Mouse (Mus musculus) limb, embryonic 11.5 days (tissue): ENCODE results near the gene Zfp383. TPM values are rescaled to one million over a fixed set of nuclear protein-coding genes. Genes with fewer than 3 reads are reported as not detected.

ENCODE experiments used
- ATAC-seq: fragments of 200-750 bp; cut with Nextera tagmentation; 2 replicates; pipeline ENCODE4 v1.8.0; 2017; ENCODE audit warnings: low read depth; ENCODE audit not compliant: insufficient number of reproducible peaks, low FRiP score, low TSS enrichment
- DNase-seq: peaks from one replicate; pipeline ENCODE4 v3.0.0-alpha.2; 2015; ENCODE audit warnings: low spot score
- H3K27ac ChIP-seq: fragments of 300-500 bp; sonication (generic); replicated peaks from 2 replicates; pipeline ENCODE4 v1.5.1; 2014; ENCODE audit warnings: low read depth, mild to moderate bottlenecking, low read length
- H3K27me3 ChIP-seq: fragments of 300-500 bp; sonication (generic); 2 replicates; pipeline ENCODE4 v1.6.1; 2014; ENCODE audit warnings: mild to moderate bottlenecking, low read length, mixed read lengths; ENCODE audit not compliant: control insufficient read depth, insufficient read depth
- H3K36me3 ChIP-seq: fragments of 300-500 bp; sonication (generic); 2 replicates; pipeline ENCODE4 v1.6.1; 2014; ENCODE audit warnings: mild to moderate bottlenecking, low read length, moderate library complexity, mixed read lengths; ENCODE audit not compliant: control insufficient read depth, insufficient read depth
- H3K4me1 ChIP-seq: fragments of 300-500 bp; sonication (generic); 2 replicates; pipeline ENCODE4 v1.6.1; 2014; ENCODE audit warnings: low read length, mixed read lengths; ENCODE audit not compliant: control insufficient read depth, insufficient read depth
- H3K4me2 ChIP-seq: fragments of 300-500 bp; sonication (generic); 2 replicates; pipeline ENCODE4 v1.6.1; 2014; ENCODE audit warnings: low read depth, mild to moderate bottlenecking, moderate library complexity; ENCODE audit not compliant: severe bottlenecking
- H3K4me3 ChIP-seq: fragments of 300-500 bp; sonication (generic); 2 replicates; pipeline ENCODE4 v1.5.1; 2014; ENCODE audit warnings: low read depth, low read length
- H3K9ac ChIP-seq: fragments of 300-500 bp; sonication (generic); 2 replicates; pipeline ENCODE4 v1.6.1; 2014; ENCODE audit warnings: mild to moderate bottlenecking, low read length
- H3K9me3 ChIP-seq: fragments of 300-500 bp; sonication (generic); 2 replicates; pipeline ENCODE4 v1.6.1; 2016; ENCODE audit warnings: low read length; ENCODE audit not compliant: control insufficient read depth
- WGBS: fragments of 180-500 bp; shearing (Covaris S2); extraction: QIAGEN DNeasy Blood & Tissue Kit; methylation state at CpG from one replicate; pipeline ENCODE4 v1.1.7; 2014; 5-methylcytosine and 5-hydroxymethylcytosine counted together
- polyA plus RNA-seq: library from polyadenylated mRNA; unstranded; fragments of >200 nt; fragmentation: Nextera tagmentation; extraction: Ambion mirVana; gene quantifications from 2 replicates; pipeline ENCODE4 v1.2.1, GENCODE M21; 2014

The Zfp383 gene
- polyA plus RNA-seq, 1 experiment from 2014 or later = 7.6 TPM

GRCm38 (mm10) chr7:29917371-29918061, 9.5 kb downstream of the Zfp383 start:
- Histone ChIP-seq H3K27ac (no peak overlapping the region), H3K36me3 (peaks cover 20% of the 10 kb centered on the region), H3K27me3 (no peaks in the 10 kb centered on the region), H3K9ac (no peak overlapping the region), H3K4me2 (no peak overlapping the region), H3K4me1 (no peaks in the 10 kb centered on the region), H3K9me3 (no peaks in the 10 kb centered on the region; the same call in 1 of the 2 replicates), H3K4me3 (no peak overlapping the region)
- ATAC-seq (no peak), DNase-seq (no peak)
- 51% methylated on average over 6 of the region's 6 CpGs for WGBS

DNA sequence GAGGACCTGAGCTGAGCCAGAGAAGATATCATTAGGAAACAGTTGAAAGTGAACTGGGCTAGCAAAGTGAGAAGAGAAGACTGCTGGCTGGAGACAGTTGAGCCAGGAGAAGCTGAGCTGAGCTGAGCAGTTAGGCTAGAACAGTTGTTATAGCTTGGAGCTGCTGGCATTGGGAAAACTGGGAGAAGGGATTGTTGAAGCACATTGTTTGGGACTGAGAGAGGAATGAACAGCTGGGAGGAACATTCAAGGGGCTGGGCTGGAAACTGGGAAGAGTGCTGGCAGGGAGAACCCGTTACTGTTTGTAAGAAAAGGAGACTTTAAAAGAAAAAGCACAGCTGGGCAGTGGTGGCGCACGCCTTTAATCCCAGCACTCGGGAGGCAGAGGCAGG, 10.0 kb downstream of the Zfp383 start:
- Histone ChIP-seq H3K27ac (no peak overlapping the region), H3K4me1 (no peaks in the 10 kb centered on the region), H3K4me2 (no peak overlapping the region), H3K9ac (no peak overlapping the region), H3K27me3 (no peaks in the 10 kb centered on the region), H3K9me3 (no peaks in the 10 kb centered on the region; the same call in 1 of the 2 replicates), H3K4me3 (no peak overlapping the region), H3K36me3 (peaks cover 20% of the 10 kb centered on the region)
- no peak for ATAC-seq
- DNase-seq = no peak
- 94% methylated on average over 4 of the region's 4 CpGs for WGBS

DNA sequence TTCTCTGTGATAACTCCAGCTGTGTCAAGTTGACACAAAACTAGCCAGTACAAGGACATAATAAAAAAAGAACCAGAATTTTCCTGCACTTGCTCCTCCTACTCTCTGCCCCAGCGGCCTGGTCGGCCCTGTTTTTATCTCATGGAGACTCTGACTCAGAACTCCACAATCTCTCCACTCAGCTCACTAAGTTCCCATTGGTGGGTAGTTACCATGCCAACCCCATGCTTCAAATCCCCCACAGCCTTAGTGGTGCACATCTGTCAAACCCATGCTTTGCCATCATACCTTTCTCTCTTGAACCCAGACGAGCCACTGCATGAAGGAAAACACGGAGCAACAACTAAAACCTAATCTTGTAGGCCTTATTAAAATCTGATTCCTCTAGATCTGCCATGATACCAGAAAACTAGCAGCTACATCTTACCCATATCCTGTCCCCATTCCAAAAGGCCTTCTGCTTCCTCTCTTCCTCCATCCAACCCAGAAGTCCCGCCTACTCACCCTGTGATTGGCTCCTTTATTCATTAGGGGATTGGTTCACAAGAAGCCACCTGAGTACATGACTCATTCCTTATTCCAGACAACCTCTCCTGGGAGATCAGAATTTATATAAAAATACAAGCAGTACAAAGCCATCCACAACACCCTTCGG, 13.5 kb downstream of the Zfp383 start:
- DNase-seq (no peak), ATAC-seq (no peak)
- Histone ChIP-seq H3K27ac (no peak overlapping the region), H3K9ac (no peak overlapping the region), H3K27me3 (no peaks in the 10 kb centered on the region), H3K9me3 (no peaks in the 10 kb centered on the region), H3K4me2 (no peak overlapping the region), H3K4me3 (no peak overlapping the region), H3K36me3 (0 out of 2 replicates have a peak, but pooled peaks cover 2% of the 10 kb centered on the region), H3K4me1 (no peaks in the 10 kb centered on the region)
- 89% methylated on average over 6 of the region's 6 CpGs for WGBS

DNA sequence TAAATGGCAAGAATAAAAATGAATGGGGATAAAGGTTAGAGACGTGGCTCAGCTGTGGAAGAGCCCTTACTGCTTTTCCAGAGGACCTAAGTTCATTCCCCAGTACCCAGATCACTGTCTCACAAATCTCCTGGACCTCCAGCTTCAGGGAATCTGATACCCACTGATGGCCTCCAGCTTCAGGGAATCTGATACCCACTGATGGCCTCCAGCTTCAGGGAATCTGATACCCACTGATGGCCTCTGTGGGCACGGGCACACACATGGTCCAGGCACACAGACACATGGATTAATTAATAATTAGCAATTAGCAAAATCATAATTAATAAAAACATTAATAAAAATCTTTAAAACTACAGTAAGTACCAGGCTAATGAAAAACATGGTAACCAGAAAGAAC, 14.8 kb downstream of the Zfp383 start:
- Histone ChIP-seq H3K9me3 (no peaks in the 10 kb centered on the region), H3K4me3 (no peak overlapping the region), H3K27ac (no peak overlapping the region), H3K27me3 (no peaks in the 10 kb centered on the region), H3K4me1 (no peaks in the 10 kb centered on the region), H3K4me2 (no peak overlapping the region), H3K9ac (no peak overlapping the region), H3K36me3 (no peaks in the 10 kb centered on the region)
- WGBS = 56% methylated on average over 2 of the region's 2 CpGs
- DNase-seq (no peak), ATAC-seq (no peak)

GRCm38 (mm10) chr7:29938856-29939255, 30.8 kb downstream of the Zfp383 start:
- no peak overlapping the region for H3K9ac ChIP-seq
- 92% methylated on average over 6 of the region's 6 CpGs for WGBS
- no peak overlapping the region for H3K4me3 ChIP-seq
- peaks cover 20% of the 10 kb centered on the region for H3K36me3 ChIP-seq
- no peaks in the 10 kb centered on the region for H3K9me3 ChIP-seq
- no peak overlapping the region for H3K27ac ChIP-seq
- ATAC-seq (no peak), DNase-seq (no peak)
- H3K4me1 ChIP-seq = no peaks in the 10 kb centered on the region
- no peak overlapping the region for H3K4me2 ChIP-seq
- H3K27me3 ChIP-seq = no peaks in the 10 kb centered on the region

DNA sequence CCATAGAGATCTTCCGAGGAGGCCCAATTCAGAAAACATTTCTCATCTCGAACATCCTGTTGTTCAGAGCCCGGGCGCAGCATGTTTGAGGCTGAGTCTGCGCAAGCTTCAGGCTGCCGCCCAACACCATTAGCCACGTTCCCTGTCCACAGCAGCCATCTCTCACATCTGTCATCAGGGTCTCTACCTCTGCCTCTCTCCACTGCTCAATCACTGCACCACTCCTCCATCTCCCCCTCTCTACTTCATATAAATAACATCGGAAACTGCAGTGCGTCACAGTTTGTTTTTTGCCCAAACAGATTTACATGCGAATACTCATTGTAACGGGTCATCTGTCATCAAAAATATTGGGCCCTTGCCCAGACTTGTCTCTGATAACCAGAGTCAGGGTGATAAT, 33.0 kb downstream of the Zfp383 start:
- H3K9me3 ChIP-seq = no peaks in the 10 kb centered on the region
- no peaks in the 10 kb centered on the region for H3K4me1 ChIP-seq
- peaks cover 3% of the 10 kb centered on the region for H3K36me3 ChIP-seq
- 91% methylated on average over 11 of the region's 11 CpGs for WGBS
- DNase-seq (no peak), ATAC-seq (no peak)
- no peak overlapping the region for H3K9ac ChIP-seq
- no peak overlapping the region for H3K4me3 ChIP-seq
- H3K27me3 ChIP-seq = no peaks in the 10 kb centered on the region
- H3K27ac ChIP-seq = no peak overlapping the region
- H3K4me2 ChIP-seq = no peak overlapping the region

- no peak for ATAC-seq
- Histone ChIP-seq H3K4me1 (no peaks in the 10 kb centered on the region), H3K4me2 (no peak overlapping the region), H3K9ac (no peak overlapping the region), H3K9me3 (no peaks in the 10 kb centered on the region), H3K36me3 (peaks cover 3% of the 10 kb centered on the region; the same call in 1 of the 2 replicates), H3K4me3 (no peak overlapping the region), H3K27me3 (no peaks in the 10 kb centered on the region), H3K27ac (no peak overlapping the region)
- 57% methylated on average over 2 of the region's 2 CpGs for WGBS
- no peak for DNase-seq
Observed at GRCm38 (mm10) chr7:29942740-29943139, 34.7 kb downstream of the Zfp383 start.

DNA sequence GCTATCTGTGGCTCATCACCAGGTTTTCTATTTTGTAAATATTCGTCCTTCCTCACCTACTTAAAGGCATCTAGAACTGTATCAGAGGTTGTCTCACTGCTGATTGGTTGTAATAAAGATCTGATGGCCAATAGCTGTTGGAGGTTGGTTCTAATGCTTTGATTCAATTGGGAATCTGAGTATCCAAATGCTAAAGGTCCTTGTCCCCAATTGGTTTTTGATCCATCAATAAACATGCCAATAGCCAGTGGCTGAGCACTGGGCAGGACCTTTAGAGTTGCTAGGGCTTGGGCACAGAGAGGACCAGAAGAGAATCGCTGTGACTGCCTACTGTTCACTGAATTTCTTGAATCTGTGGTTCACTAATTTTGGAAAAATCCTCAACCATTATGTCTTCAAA, 35.7 kb downstream of the Zfp383 start:
- ATAC-seq (no peak), DNase-seq (no peak)
- H3K27me3 ChIP-seq = no peaks in the 10 kb centered on the region
- no peaks in the 10 kb centered on the region for H3K9me3 ChIP-seq
- no peak overlapping the region for H3K4me2 ChIP-seq
- no peak overlapping the region for H3K27ac ChIP-seq
- peaks cover 3% of the 10 kb centered on the region; the same call in 1 of the 2 replicates for H3K36me3 ChIP-seq
- H3K9ac ChIP-seq = no peak overlapping the region
- no peaks in the 10 kb centered on the region for H3K4me1 ChIP-seq
- WGBS = 77% methylated on average over 2 of the region's 2 CpGs
- no peak overlapping the region for H3K4me3 ChIP-seq
